Mouse (Mus musculus) neural tube, embryonic 15.5 days (tissue): Measurements from ENCODE around the gene Dars. TPM values are rescaled to one million over a fixed set of nuclear protein-coding genes. Genes with fewer than 3 reads are reported as not detected.
A peak's percentile ranks its signal among the peaks of the same experiment; 100 is the strongest.

Experiments
- ATAC-seq: fragments of 200-750 bp; cut with Nextera tagmentation; 2 replicates; pipeline ENCODE4 v1.8.0; 2017; ENCODE audit warnings: mild to moderate bottlenecking, moderate TSS enrichment, moderate library complexity; ENCODE audit not compliant: low FRiP score
- H3K27ac ChIP-seq: fragments of 300-500 bp; sonication (generic); replicated peaks from 2 replicates; pipeline ENCODE4 v1.5.1; 2015; ENCODE audit warnings: mild to moderate bottlenecking, inconsistent platforms
- H3K27me3 ChIP-seq: fragments of 300-500 bp; sonication (generic); replicated peaks from 2 replicates; pipeline ENCODE4 v1.6.1; 2015; ENCODE audit warnings: inconsistent platforms
- H3K36me3 ChIP-seq: fragments of 300-500 bp; sonication (generic); 2 replicates; pipeline ENCODE4 v1.6.1; 2015; ENCODE audit warnings: inconsistent platforms
- H3K4me1 ChIP-seq: fragments of 300-500 bp; sonication (generic); 2 replicates; pipeline ENCODE4 v1.6.1; 2015; ENCODE audit warnings: inconsistent platforms
- H3K4me2 ChIP-seq: fragments of 300-500 bp; sonication (generic); 2 replicates; pipeline ENCODE4 v1.6.1; 2015; ENCODE audit warnings: inconsistent platforms, mild to moderate bottlenecking, moderate library complexity
- H3K4me3 ChIP-seq: fragments of 300-500 bp; sonication (generic); replicated peaks from 2 replicates; pipeline ENCODE4 v1.5.1; 2015; ENCODE audit warnings: mild to moderate bottlenecking, inconsistent platforms
- H3K9ac ChIP-seq: fragments of 300-500 bp; sonication (generic); replicated peaks from 2 replicates; pipeline ENCODE4 v1.6.1; 2015; ENCODE audit warnings: mild to moderate bottlenecking, inconsistent platforms
- H3K9me3 ChIP-seq: fragments of 300-500 bp; sonication (generic); replicated peaks from 2 replicates; pipeline ENCODE4 v1.6.1; 2016; ENCODE audit warnings: inconsistent platforms
- WGBS: fragments of 180-500 bp; shearing (Covaris S2); methylation state at CpG from one replicate; pipeline ENCODE4 v1.1.7; 2015; ENCODE audit warnings: mixed read lengths; 5-methylcytosine and 5-hydroxymethylcytosine counted together
- polyA plus RNA-seq: library from polyadenylated mRNA; unstranded; fragments of >200 nt; fragmentation: Nextera tagmentation; extraction: Ambion mirVana; gene quantifications from 2 replicates; pipeline ENCODE4 v1.2.1, GENCODE M21; 2015

Dars gene
- polyA plus RNA-seq, 1 experiment from 2014 or later: 132 TPM

- H3K4me2 ChIP-seq: no peak overlapping the region
- no peaks in the 10 kb centered on the region for H3K9me3 ChIP-seq
- H3K4me3 ChIP-seq: no peak overlapping the region
- peaks cover 2% of the 10 kb centered on the region; the same call in 1 of the 2 replicates for H3K4me1 ChIP-seq
- ATAC-seq: no peak
- no peak overlapping the region for H3K9ac ChIP-seq
- WGBS: 97% methylated on average over 5 of the region's 5 CpGs
- no peak overlapping the region for H3K27ac ChIP-seq
- H3K27me3 ChIP-seq: no peaks in the 10 kb centered on the region
- peaks cover 11% of the 10 kb centered on the region for H3K36me3 ChIP-seq
These were observed 6.0 kb downstream of the Dars start for GRCm38 (mm10) chr1:128411141-128411540.

GRCm38 (mm10) chr1:128406846-128407245 lies 10.3 kb downstream of the Dars start:
- no peak for ATAC-seq
- WGBS: 11% methylated on average over 1 of the region's 1 CpGs
- Histone ChIP-seq H3K36me3 (0 out of 2 replicates have a peak, but pooled peaks cover 2% of the 10 kb centered on the region), H3K9me3 (no peaks in the 10 kb centered on the region), H3K9ac (no peak overlapping the region), H3K4me3 (no peak overlapping the region), H3K27me3 (no peaks in the 10 kb centered on the region), H3K27ac (no peak overlapping the region), H3K4me1 (no peaks in the 10 kb centered on the region), H3K4me2 (no peak overlapping the region)

GRCm38 (mm10) chr1:128405675-128406074 lies 11.5 kb downstream of the Dars start:
- Histone ChIP-seq H3K27me3 (no peaks in the 10 kb centered on the region), H3K9me3 (no peaks in the 10 kb centered on the region), H3K4me3 (no peak overlapping the region), H3K27ac (no peak overlapping the region; the same call in 1 of the 2 replicates), H3K4me2 (no peak overlapping the region), H3K4me1 (no peaks in the 10 kb centered on the region), H3K9ac (no peak overlapping the region), H3K36me3 (peaks cover 4% of the 10 kb centered on the region; the same call in 1 of the 2 replicates)
- WGBS: 31% methylated on average over 1 of the region's 1 CpGs
- ATAC-seq: peak; percentile 53; the same call in 1 of the 2 replicates

GRCm38 (mm10) chr1:128405041-128405481 lies 12.1 kb downstream of the Dars start:
- peak; percentile 90 for ATAC-seq
- no peaks in the 10 kb centered on the region for H3K27me3 ChIP-seq
- no peak overlapping the region for H3K4me3 ChIP-seq
- H3K36me3 ChIP-seq: peaks cover 4% of the 10 kb centered on the region; the same call in 1 of the 2 replicates
- WGBS: 11% methylated on average over 2 of the region's 2 CpGs
- no peak overlapping the region for H3K9ac ChIP-seq
- no peaks in the 10 kb centered on the region for H3K9me3 ChIP-seq
- H3K27ac ChIP-seq: peak overlapping the region; percentile 46
- no peak overlapping the region for H3K4me2 ChIP-seq
- no peaks in the 10 kb centered on the region for H3K4me1 ChIP-seq

GRCm38 (mm10) chr1:128400926-128401325 lies 16.2 kb downstream of the Dars start:
- H3K4me3 ChIP-seq: no peak overlapping the region
- H3K36me3 ChIP-seq: peaks cover 6% of the 10 kb centered on the region; the same call in 1 of the 2 replicates
- no peak overlapping the region for H3K4me2 ChIP-seq
- no peak overlapping the region for H3K27ac ChIP-seq
- no peak overlapping the region for H3K9ac ChIP-seq
- 0 out of 2 replicates have a peak, but pooled peaks cover 2% of the 10 kb centered on the region for H3K4me1 ChIP-seq
- no peaks in the 10 kb centered on the region for H3K9me3 ChIP-seq
- WGBS: 5% methylated on average over 2 of the region's 2 CpGs
- ATAC-seq: no peak
- H3K27me3 ChIP-seq: no peaks in the 10 kb centered on the region

- no peak for ATAC-seq
- Histone ChIP-seq H3K4me2 (no peak overlapping the region), H3K4me1 (0 out of 2 replicates have a peak, but pooled peaks cover 2% of the 10 kb centered on the region), H3K27ac (no peak overlapping the region), H3K9me3 (no peaks in the 10 kb centered on the region), H3K4me3 (no peak overlapping the region), H3K27me3 (no peaks in the 10 kb centered on the region), H3K9ac (no peak overlapping the region), H3K36me3 (peaks cover 6% of the 10 kb centered on the region; the same call in 1 of the 2 replicates)
- WGBS: 28% methylated on average over 5 of the region's 5 CpGs
These were observed 16.9 kb downstream of the Dars start for GRCm38 (mm10) chr1:128399941-128400915.

- H3K4me2 ChIP-seq: no peak overlapping the region
- H3K9me3 ChIP-seq: no peaks in the 10 kb centered on the region
- H3K4me1 ChIP-seq: 0 out of 2 replicates have a peak, but pooled peaks cover 2% of the 10 kb centered on the region
- H3K9ac ChIP-seq: no peak overlapping the region
- H3K36me3 ChIP-seq: peaks cover 6% of the 10 kb centered on the region; the same call in 1 of the 2 replicates
- no peak overlapping the region for H3K27ac ChIP-seq
- WGBS: 96% methylated on average over 5 of the region's 5 CpGs
- no peak for ATAC-seq
- no peak overlapping the region for H3K4me3 ChIP-seq
- no peaks in the 10 kb centered on the region for H3K27me3 ChIP-seq
These were observed 18.3 kb downstream of the Dars start for GRCm38 (mm10) chr1:128398738-128399445.

GRCm38 (mm10) chr1:128394657-128395056 lies 22.5 kb downstream of the Dars start:
- ATAC-seq: no peak
- 94% methylated on average over 3 of the region's 3 CpGs for WGBS
- H3K9me3 ChIP-seq: no peaks in the 10 kb centered on the region
- H3K4me2 ChIP-seq: no peak overlapping the region
- no peak overlapping the region for H3K9ac ChIP-seq
- H3K27me3 ChIP-seq: no peaks in the 10 kb centered on the region
- no peak overlapping the region for H3K27ac ChIP-seq
- no peaks in the 10 kb centered on the region for H3K4me1 ChIP-seq
- peaks cover 9% of the 10 kb centered on the region; the same call in 1 of the 2 replicates for H3K36me3 ChIP-seq
- H3K4me3 ChIP-seq: no peak overlapping the region

GRCm38 (mm10) chr1:128392382-128392781 lies 24.8 kb downstream of the Dars start:
- WGBS: 52% methylated on average over 2 of the region's 2 CpGs
- Histone ChIP-seq H3K9ac (no peak overlapping the region), H3K27me3 (no peaks in the 10 kb centered on the region), H3K4me2 (no peak overlapping the region), H3K27ac (no peak overlapping the region), H3K4me1 (no peaks in the 10 kb centered on the region), H3K4me3 (no peak overlapping the region), H3K9me3 (no peaks in the 10 kb centered on the region), H3K36me3 (peaks cover 15% of the 10 kb centered on the region)
- ATAC-seq: no peak

GRCm38 (mm10) chr1:128386487-128386886 lies 30.7 kb downstream of the Dars start:
- Histone ChIP-seq H3K4me2 (no peak overlapping the region), H3K4me1 (no peaks in the 10 kb centered on the region), H3K36me3 (peaks cover 24% of the 10 kb centered on the region), H3K9ac (no peak overlapping the region), H3K27ac (no peak overlapping the region), H3K9me3 (no peaks in the 10 kb centered on the region), H3K27me3 (no peaks in the 10 kb centered on the region), H3K4me3 (no peak overlapping the region)
- ATAC-seq: no peak
- 95% methylated on average over 7 of the region's 7 CpGs for WGBS

- H3K4me1 ChIP-seq: no peaks in the 10 kb centered on the region
- H3K4me2 ChIP-seq: no peak overlapping the region
- H3K4me3 ChIP-seq: no peak overlapping the region
- no peaks in the 10 kb centered on the region for H3K27me3 ChIP-seq
- WGBS: 80% methylated on average over 4 of the region's 4 CpGs
- no peaks in the 10 kb centered on the region for H3K9me3 ChIP-seq
- no peak for ATAC-seq
- H3K27ac ChIP-seq: no peak overlapping the region
- peaks cover 15% of the 10 kb centered on the region for H3K36me3 ChIP-seq
- H3K9ac ChIP-seq: no peak overlapping the region
These were observed 40.3 kb downstream of the Dars start for GRCm38 (mm10) chr1:128376841-128377240.
